Mouse (Mus musculus) myocyte (in vitro differentiated cells): Measurements from ENCODE around the gene Zbtb20.

Source experiments
- MAX ChIP-seq: IDR thresholded peaks from one replicate; pipeline ENCODE4 v1.6.1; 2011; ENCODE audit warnings: low read depth, mild to moderate bottlenecking, control low read depth
- MYOG ChIP-seq, 3 experiments: IDR thresholded peaks; one replicate each; pipeline ENCODE4 v1.6.1; 2011; ENCODE audit warnings: control low read depth in 2 of 3, low read depth in 2 of 3, mild to moderate bottlenecking in 2 of 3; ENCODE audit not compliant: insufficient read length in 2 of 3, control insufficient read depth in 1 of 3, insufficient read depth in 1 of 3
- POLR2A ChIP-seq: IDR thresholded peaks from one replicate; pipeline ENCODE4 v1.6.1; 2011; ENCODE audit warnings: low read depth, mild to moderate bottlenecking, control low read depth, moderate library complexity; ENCODE audit not compliant: insufficient read length
- POLR2AphosphoS2 ChIP-seq: IDR thresholded peaks from one replicate; pipeline ENCODE4 v1.6.1; 2011; ENCODE audit warnings: low read depth, control low read depth; ENCODE audit not compliant: insufficient read length
- TCF3 ChIP-seq: IDR thresholded peaks from one replicate; pipeline ENCODE4 v1.6.1; 2011; ENCODE audit warnings: low read depth, control low read depth; ENCODE audit not compliant: insufficient read length
- USF1 ChIP-seq: IDR thresholded peaks from one replicate; pipeline ENCODE4 v1.6.1; 2011; ENCODE audit warnings: low read depth, mild to moderate bottlenecking, control low read depth, moderate library complexity

DNA sequence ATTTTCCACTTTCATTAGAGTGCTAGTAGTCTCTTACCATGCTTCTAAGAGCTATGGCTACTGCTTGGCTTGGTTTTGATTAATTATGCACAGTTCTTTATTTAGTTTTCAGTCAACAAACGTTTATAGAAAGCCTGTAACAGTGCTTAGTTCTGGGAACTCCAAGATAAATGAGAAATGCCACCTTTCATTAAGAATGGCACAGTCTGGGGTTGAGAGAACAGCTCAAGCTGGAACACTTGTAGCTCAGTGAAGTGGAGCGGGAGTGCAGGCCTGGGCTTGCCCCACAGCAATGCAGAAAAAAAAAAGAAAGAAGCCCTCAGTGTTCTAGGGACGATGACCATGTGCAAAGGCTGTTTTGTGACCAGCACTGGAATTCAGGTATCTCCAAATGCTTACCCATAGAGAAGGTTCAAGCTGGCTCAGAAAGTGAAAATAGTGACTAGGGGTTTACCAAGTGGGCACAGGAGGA is 589.7 kb downstream of the Zbtb20 start:
- TF ChIP-seq TCF3 (no peak), USF1 (no peak), MAX (no peak), MYOG (IDR thresholded peaks at IDR 0.05; ENCODE audit: control insufficient read depth in 1 of 3, insufficient read depth in 1 of 3, insufficient read length in 2 of 3, low read depth in 2 of 3) (no peak), POLR2A (no peak), POLR2AphosphoS2 (no peak)
